Mouse (Mus musculus): ENCODE measurements around the gene Mast4. TPM values are rescaled to one million over a fixed set of nuclear protein-coding genes. Genes with fewer than 3 reads are reported as not detected.

Gene Mast4
- polyA plus RNA-seq, 1 experiment, result 10.8 TPM

DNA sequence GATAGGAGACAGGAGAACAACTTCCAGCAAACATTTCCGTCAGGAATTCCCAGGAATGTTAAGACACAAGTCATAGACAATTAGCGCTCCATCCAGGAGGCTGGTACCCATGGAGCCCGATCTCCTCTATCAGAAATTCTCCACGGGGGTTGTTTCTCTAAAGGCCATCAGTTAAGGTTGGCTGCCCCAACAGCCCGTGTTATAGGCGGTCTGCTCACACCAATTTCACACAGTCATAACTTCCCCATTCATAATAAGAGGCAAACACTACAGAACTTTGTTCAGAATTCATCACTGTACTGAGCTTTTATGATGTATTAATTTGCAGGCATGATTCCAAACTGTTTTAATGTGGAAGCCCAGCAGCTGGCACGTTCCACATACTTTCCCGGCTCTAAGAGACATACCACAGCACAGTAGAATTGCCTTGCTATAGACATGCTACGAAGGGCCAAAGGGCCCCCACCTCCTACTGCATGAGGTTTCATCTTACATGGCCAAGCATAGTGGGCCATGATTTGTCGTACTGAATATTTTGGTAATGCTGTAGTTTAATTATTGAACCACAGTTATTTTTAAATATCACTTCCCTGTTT is 19.1 kb downstream of the Mast4 start:
- TF ChIP-seq MYOG (IDR thresholded peaks at IDR 0.05; ENCODE audit: control insufficient read depth, extremely low read depth, insufficient read length) (no peak), MYOD1 (IDR thresholded peaks at IDR 0.05; ENCODE audit: control insufficient read depth, insufficient read length, low read depth) (no peak), USF1 (IDR thresholded peaks at IDR 0.05; ENCODE audit: low read depth) (no peak), MAX (IDR thresholded peaks at IDR 0.05) (no peak), CTCF (IDR thresholded peaks at IDR 0.05; ENCODE audit: control insufficient read depth, insufficient read depth, insufficient read length) (no peak), CEBPB (IDR thresholded peaks at IDR 0.05; ENCODE audit: low read depth) (no peak), FOSL1 (IDR thresholded peaks at IDR 0.05; ENCODE audit: insufficient read depth, low read length, poor library complexity, severe bottlenecking) (no peak)
- no peak overlapping the region for H3ac ChIP-seq (ENCODE audit: control insufficient read depth, insufficient read length, low read depth)
- peaks cover 2% of the 10 kb centered on the region for H3K79me3 ChIP-seq (ENCODE audit: low read depth)
- H3K79me2 ChIP-seq (ENCODE audit: control insufficient read depth, insufficient read depth), result peaks cover 4% of the 10 kb centered on the region
- no peaks in the 10 kb centered on the region for H3K36me3 ChIP-seq (ENCODE audit: control insufficient read depth, insufficient read depth)
- no peak overlapping the region for H3K4me3 ChIP-seq (ENCODE audit: insufficient read depth, poor library complexity, severe bottlenecking)
- H3K27me3 ChIP-seq (ENCODE audit: control insufficient read depth, insufficient read depth, insufficient read length), result no peaks in the 10 kb centered on the region

GRCm38 (mm10) chr13:103308296-103308695 is 26.0 kb downstream of the Mast4 start:
- H3K4me3 ChIP-seq (ENCODE audit: insufficient read depth, poor library complexity, severe bottlenecking), result no peak overlapping the region
- no peaks in the 10 kb centered on the region for H3K36me3 ChIP-seq (ENCODE audit: control insufficient read depth, insufficient read depth)
- TF ChIP-seq CTCF (IDR thresholded peaks at IDR 0.05; ENCODE audit: control insufficient read depth, insufficient read depth, insufficient read length), result no peak
- TF ChIP-seq CEBPB (IDR thresholded peaks at IDR 0.05; ENCODE audit: low read depth), result no peak
- no peak for TF ChIP-seq MAX (IDR thresholded peaks at IDR 0.05)
- TF ChIP-seq MYOG (IDR thresholded peaks at IDR 0.05; ENCODE audit: control insufficient read depth, extremely low read depth, insufficient read length), result no peak
- no peak for TF ChIP-seq FOSL1 (IDR thresholded peaks at IDR 0.05; ENCODE audit: insufficient read depth, low read length, poor library complexity, severe bottlenecking)
- H3K27me3 ChIP-seq (ENCODE audit: control insufficient read depth, insufficient read depth, insufficient read length), result no peaks in the 10 kb centered on the region
- no peaks in the 10 kb centered on the region for H3K79me2 ChIP-seq (ENCODE audit: control insufficient read depth, insufficient read depth)
- H3ac ChIP-seq (ENCODE audit: control insufficient read depth, insufficient read length, low read depth), result no peak overlapping the region
- no peaks in the 10 kb centered on the region for H3K79me3 ChIP-seq (ENCODE audit: low read depth)

- H3K79me3 ChIP-seq (ENCODE audit: low read depth), result no peaks in the 10 kb centered on the region
- peaks cover 5% of the 10 kb centered on the region for H3K79me2 ChIP-seq (ENCODE audit: control insufficient read depth, insufficient read depth)
- no peaks in the 10 kb centered on the region for H3K36me3 ChIP-seq (ENCODE audit: control insufficient read depth, insufficient read depth)
- H3K4me3 ChIP-seq (ENCODE audit: insufficient read depth, poor library complexity, severe bottlenecking), result no peak overlapping the region
- no peaks in the 10 kb centered on the region for H3K27me3 ChIP-seq (ENCODE audit: control insufficient read depth, insufficient read depth, insufficient read length)
- no peak overlapping the region for H3ac ChIP-seq (ENCODE audit: control insufficient read depth, insufficient read length, low read depth)
- TF ChIP-seq FOSL1 (IDR thresholded peaks at IDR 0.05; ENCODE audit: insufficient read depth, low read length, poor library complexity, severe bottlenecking) (no peak), MYOG (IDR thresholded peaks at IDR 0.05; ENCODE audit: control insufficient read depth, extremely low read depth, insufficient read length) (no peak), MAX (IDR thresholded peaks at IDR 0.05) (no peak), CTCF (IDR thresholded peaks at IDR 0.05; ENCODE audit: control insufficient read depth, insufficient read depth, insufficient read length) (no peak), USF1 (IDR thresholded peaks at IDR 0.05; ENCODE audit: low read depth) (no peak), MYOD1 (IDR thresholded peaks at IDR 0.05; ENCODE audit: control insufficient read depth, insufficient read length, low read depth) (no peak), CEBPB (IDR thresholded peaks at IDR 0.05; ENCODE audit: low read depth) (no peak)
Measured at GRCm38 (mm10) chr13:103303826-103304225, 30.5 kb downstream of the Mast4 start.

GRCm38 (mm10) chr13:103302508-103302907 is 31.8 kb downstream of the Mast4 start:
- TF ChIP-seq MAX (IDR thresholded peaks at IDR 0.05) (no peak), CEBPB (IDR thresholded peaks at IDR 0.05; ENCODE audit: low read depth) (no peak), MYOD1 (IDR thresholded peaks at IDR 0.05; ENCODE audit: control insufficient read depth, insufficient read length, low read depth) (no peak), USF1 (IDR thresholded peaks at IDR 0.05; ENCODE audit: low read depth) (no peak), MYOG (IDR thresholded peaks at IDR 0.05; ENCODE audit: control insufficient read depth, extremely low read depth, insufficient read length) (no peak), CTCF (IDR thresholded peaks at IDR 0.05; ENCODE audit: control insufficient read depth, insufficient read depth, insufficient read length) (no peak), FOSL1 (IDR thresholded peaks at IDR 0.05; ENCODE audit: insufficient read depth, low read length, poor library complexity, severe bottlenecking) (no peak)
- H3ac ChIP-seq (ENCODE audit: control insufficient read depth, insufficient read length, low read depth), result no peak overlapping the region
- peaks cover 5% of the 10 kb centered on the region for H3K79me2 ChIP-seq (ENCODE audit: control insufficient read depth, insufficient read depth)
- H3K36me3 ChIP-seq (ENCODE audit: control insufficient read depth, insufficient read depth), result no peaks in the 10 kb centered on the region
- no peaks in the 10 kb centered on the region for H3K79me3 ChIP-seq (ENCODE audit: low read depth)
- no peaks in the 10 kb centered on the region for H3K27me3 ChIP-seq (ENCODE audit: control insufficient read depth, insufficient read depth, insufficient read length)
- no peak overlapping the region for H3K4me3 ChIP-seq (ENCODE audit: insufficient read depth, poor library complexity, severe bottlenecking)

DNA sequence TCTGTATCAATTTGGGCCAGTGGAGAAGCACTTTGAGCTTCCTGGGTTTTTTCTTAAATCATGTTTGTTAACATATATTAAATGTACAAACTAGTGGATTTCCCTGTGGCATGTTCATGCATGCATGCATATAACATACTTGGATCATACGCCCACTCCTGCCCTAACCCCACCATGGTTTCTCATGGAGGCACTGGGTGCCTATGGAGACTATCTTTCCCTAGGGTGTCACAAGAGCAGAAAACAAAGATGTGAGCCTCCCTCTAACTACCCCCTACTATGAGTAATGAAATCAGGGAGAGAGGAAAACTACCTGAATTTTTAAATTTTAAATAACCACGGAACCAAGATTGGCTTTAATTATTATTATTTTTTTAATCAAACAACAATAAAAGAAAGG is 32.2 kb downstream of the Mast4 start:
- Histone ChIP-seq H3K79me3 (ENCODE audit: low read depth) (no peaks in the 10 kb centered on the region), H3ac (ENCODE audit: control insufficient read depth, insufficient read length, low read depth) (no peak overlapping the region), H3K4me3 (ENCODE audit: insufficient read depth, poor library complexity, severe bottlenecking) (no peak overlapping the region), H3K79me2 (ENCODE audit: control insufficient read depth, insufficient read depth) (peaks cover 5% of the 10 kb centered on the region), H3K36me3 (ENCODE audit: control insufficient read depth, insufficient read depth) (no peaks in the 10 kb centered on the region), H3K27me3 (ENCODE audit: control insufficient read depth, insufficient read depth, insufficient read length) (no peaks in the 10 kb centered on the region)
- TF ChIP-seq USF1 (IDR thresholded peaks at IDR 0.05; ENCODE audit: low read depth) (no peak), FOSL1 (IDR thresholded peaks at IDR 0.05; ENCODE audit: insufficient read depth, low read length, poor library complexity, severe bottlenecking) (no peak), MYOD1 (IDR thresholded peaks at IDR 0.05; ENCODE audit: control insufficient read depth, insufficient read length, low read depth) (no peak), MYOG (IDR thresholded peaks at IDR 0.05; ENCODE audit: control insufficient read depth, extremely low read depth, insufficient read length) (no peak), CTCF (IDR thresholded peaks at IDR 0.05; ENCODE audit: control insufficient read depth, insufficient read depth, insufficient read length) (no peak), MAX (IDR thresholded peaks at IDR 0.05) (no peak), CEBPB (IDR thresholded peaks at IDR 0.05; ENCODE audit: low read depth) (no peak)

DNA sequence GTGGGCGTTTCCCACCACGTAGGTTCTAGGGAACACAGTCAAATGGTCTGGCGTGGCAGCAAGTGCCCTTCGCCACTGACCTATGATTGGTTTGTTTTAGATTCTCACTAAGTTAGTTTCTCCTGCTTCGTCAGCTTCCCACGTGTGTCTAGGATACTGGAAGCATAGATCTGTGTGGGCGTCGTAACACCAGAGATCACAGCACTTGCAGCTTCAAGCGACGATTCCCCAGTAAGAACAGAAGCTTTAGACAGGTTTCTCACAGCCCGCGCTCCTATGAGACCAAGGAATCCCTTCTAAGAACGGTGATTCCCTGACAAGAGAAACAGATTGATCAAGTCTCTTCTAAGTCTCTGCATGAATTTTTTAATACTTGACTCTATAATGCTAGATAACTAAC is 39.9 kb downstream of the Mast4 start:
- Histone ChIP-seq H3K79me3 (ENCODE audit: low read depth) (peaks cover 1% of the 10 kb centered on the region), H3K27me3 (ENCODE audit: control insufficient read depth, insufficient read depth, insufficient read length) (no peaks in the 10 kb centered on the region), H3K79me2 (ENCODE audit: control insufficient read depth, insufficient read depth) (no peaks in the 10 kb centered on the region), H3K4me3 (ENCODE audit: insufficient read depth, poor library complexity, severe bottlenecking) (no peak overlapping the region), H3K36me3 (ENCODE audit: control insufficient read depth, insufficient read depth) (no peaks in the 10 kb centered on the region), H3ac (ENCODE audit: control insufficient read depth, insufficient read length, low read depth) (no peak overlapping the region)
- no peak for TF ChIP-seq MYOD1 (IDR thresholded peaks at IDR 0.05; ENCODE audit: control insufficient read depth, insufficient read length, low read depth)
- TF ChIP-seq CEBPB (IDR thresholded peaks at IDR 0.05; ENCODE audit: low read depth), result no peak
- TF ChIP-seq MYOG (IDR thresholded peaks at IDR 0.05; ENCODE audit: control insufficient read depth, extremely low read depth, insufficient read length), result no peak

Data from C2C12 (cell line).